Mouse (Mus musculus) limb, embryonic 11.5 days (tissue): ENCODE measurements around the gene Grin3b. TPM values are rescaled to one million over a fixed set of nuclear protein-coding genes. Genes with fewer than 3 reads are reported as not detected.
"Not testable (repeated sequence)": the region's sequence is repeated elsewhere in the genome, so short reads cannot be mapped to it uniquely, and the experiment has no call there.

Experiments
- ATAC-seq: fragments of 200-750 bp; cut with Nextera tagmentation; 2 replicates; pipeline ENCODE4 v1.8.0; 2017; ENCODE audit warnings: low read depth; ENCODE audit not compliant: insufficient number of reproducible peaks, low FRiP score, low TSS enrichment
- DNase-seq: peaks from one replicate; pipeline ENCODE4 v3.0.0-alpha.2; 2015; ENCODE audit warnings: low spot score
- H3K27ac ChIP-seq: fragments of 300-500 bp; sonication (generic); replicated peaks from 2 replicates; pipeline ENCODE4 v1.5.1; 2014; ENCODE audit warnings: low read depth, mild to moderate bottlenecking, low read length
- H3K27me3 ChIP-seq: fragments of 300-500 bp; sonication (generic); 2 replicates; pipeline ENCODE4 v1.6.1; 2014; ENCODE audit warnings: mild to moderate bottlenecking, low read length, mixed read lengths; ENCODE audit not compliant: control insufficient read depth, insufficient read depth
- H3K36me3 ChIP-seq: fragments of 300-500 bp; sonication (generic); 2 replicates; pipeline ENCODE4 v1.6.1; 2014; ENCODE audit warnings: mild to moderate bottlenecking, low read length, moderate library complexity, mixed read lengths; ENCODE audit not compliant: control insufficient read depth, insufficient read depth
- H3K4me1 ChIP-seq: fragments of 300-500 bp; sonication (generic); 2 replicates; pipeline ENCODE4 v1.6.1; 2014; ENCODE audit warnings: low read length, mixed read lengths; ENCODE audit not compliant: control insufficient read depth, insufficient read depth
- H3K4me2 ChIP-seq: fragments of 300-500 bp; sonication (generic); 2 replicates; pipeline ENCODE4 v1.6.1; 2014; ENCODE audit warnings: low read depth, mild to moderate bottlenecking, moderate library complexity; ENCODE audit not compliant: severe bottlenecking
- H3K4me3 ChIP-seq: fragments of 300-500 bp; sonication (generic); 2 replicates; pipeline ENCODE4 v1.5.1; 2014; ENCODE audit warnings: low read depth, low read length
- H3K9ac ChIP-seq: fragments of 300-500 bp; sonication (generic); 2 replicates; pipeline ENCODE4 v1.6.1; 2014; ENCODE audit warnings: mild to moderate bottlenecking, low read length
- H3K9me3 ChIP-seq: fragments of 300-500 bp; sonication (generic); 2 replicates; pipeline ENCODE4 v1.6.1; 2016; ENCODE audit warnings: low read length; ENCODE audit not compliant: control insufficient read depth
- WGBS: fragments of 180-500 bp; shearing (Covaris S2); extraction: QIAGEN DNeasy Blood & Tissue Kit; methylation state at CpG from one replicate; pipeline ENCODE4 v1.1.7; 2014; 5-methylcytosine and 5-hydroxymethylcytosine counted together
- polyA plus RNA-seq: library from polyadenylated mRNA; unstranded; fragments of >200 nt; fragmentation: Nextera tagmentation; extraction: Ambion mirVana; gene quantifications from 2 replicates; pipeline ENCODE4 v1.2.1, GENCODE M21; 2014

The Grin3b gene
- polyA plus RNA-seq, 1 experiment from 2014 or later, result 0.23 TPM

GRCm38 (mm10) chr10:79955691-79956090 lies 14.8 kb upstream of the Grin3b start:
- no peaks in the 10 kb centered on the region for H3K9me3 ChIP-seq

GRCm38 (mm10) chr10:79956643-79957154 lies 13.8 kb upstream of the Grin3b start:
- Histone ChIP-seq H3K9me3 (no peaks in the 10 kb centered on the region), H3K27me3 (no peaks in the 10 kb centered on the region), H3K36me3 (peaks cover 3% of the 10 kb centered on the region; the same call in 1 of the 2 replicates), H3K27ac (no peak overlapping the region), H3K4me2 (no peak overlapping the region), H3K4me3 (no peak overlapping the region), H3K9ac (no peak overlapping the region), H3K4me1 (peaks cover 12% of the 10 kb centered on the region)
- WGBS, result 27% methylated on average over 4 of the region's 4 CpGs
- DNase-seq (no peak), ATAC-seq (no peak)

More at GRCm38 (mm10) chr10:79955691-79956090, 14.8 kb upstream of the Grin3b start:
- ATAC-seq (no peak), DNase-seq (no peak)
- Histone ChIP-seq H3K4me2 (no peak overlapping the region), H3K27ac (no peak overlapping the region), H3K27me3 (no peaks in the 10 kb centered on the region), H3K36me3 (peaks cover 9% of the 10 kb centered on the region), H3K4me1 (peaks cover 8% of the 10 kb centered on the region), H3K4me3 (no peak overlapping the region), H3K9ac (no peak overlapping the region)
- WGBS, result 55% methylated on average over 9 of the region's 9 CpGs

- 8% methylated on average over 21 of the region's 21 CpGs for WGBS
- Histone ChIP-seq H3K9me3 (no peaks in the 10 kb centered on the region), H3K36me3 (peaks cover 6% of the 10 kb centered on the region), H3K27me3 (no peaks in the 10 kb centered on the region), H3K9ac (no peak overlapping the region), H3K27ac (no peak overlapping the region), H3K4me3 (no peak overlapping the region), H3K4me1 (peaks cover 12% of the 10 kb centered on the region), H3K4me2 (no peak overlapping the region)
- peak; percentile 85 for DNase-seq
- ATAC-seq, result no peak
Measured at GRCm38 (mm10) chr10:79958140-79958816, 12.2 kb upstream of the Grin3b start.

DNA sequence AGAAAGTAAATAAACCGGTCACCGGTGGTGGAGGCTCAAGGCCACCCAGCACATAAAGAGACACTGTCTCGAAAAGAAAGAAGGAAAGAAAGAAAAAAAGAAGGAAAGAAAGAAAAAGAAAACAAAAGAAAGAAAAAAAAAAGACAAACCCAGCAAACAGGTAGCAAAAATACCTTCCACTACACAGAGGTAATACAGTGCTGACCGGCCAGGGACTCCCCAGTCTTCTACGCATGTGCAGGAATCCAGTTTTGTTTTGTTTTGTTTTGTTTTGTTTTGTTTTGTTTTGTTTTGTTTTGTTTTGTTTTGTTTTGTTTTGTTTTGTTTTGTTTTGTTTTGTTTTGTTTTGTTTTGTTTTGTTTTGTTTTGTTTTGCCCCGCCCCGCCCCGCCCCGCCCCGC lies 11.1 kb upstream of the Grin3b start:
- H3K27me3 ChIP-seq, result not testable (repeated sequence)

GRCm38 (mm10) chr10:79959847-79960601 lies 10.5 kb upstream of the Grin3b start, which contains the start of gene Wdr18:
Gene Wdr18, plus strand, starts transcription at chr10:79960152.
- DNase-seq, result peak; percentile 100
- no peaks in the 10 kb centered on the region for H3K27me3 ChIP-seq
- H3K9me3 ChIP-seq, result no peaks in the 10 kb centered on the region
- H3K4me2 ChIP-seq, result peak within 1 kb of the TSS; percentile 83
- peak within 1 kb of the TSS; percentile 68; the same call in 1 of the 2 replicates for H3K27ac ChIP-seq
- under 1% methylated on average over 61 of the region's 61 CpGs for whole genome bisulfite sequencing
- peak within 1 kb of the TSS; percentile 99 for H3K4me3 ChIP-seq
- peak; percentile 94 for ATAC-seq
- peaks cover 12% of the 10 kb centered on the region for H3K4me1 ChIP-seq
- H3K9ac ChIP-seq, result peak within 1 kb of the TSS; percentile 85
- peaks cover 16% of the 10 kb centered on the region for H3K36me3 ChIP-seq

More for the DNA sequence above, 11.1 kb upstream of the Grin3b start:
- peaks cover 12% of the 10 kb centered on the region for H3K4me1 ChIP-seq
- H3K36me3 ChIP-seq, result peaks cover 10% of the 10 kb centered on the region
- ATAC-seq, H3K4me3 ChIP-seq, H3K9ac ChIP-seq, H3K9me3 ChIP-seq, H3K4me2 ChIP-seq, H3K27ac ChIP-seq, DNase-seq: not testable (repeated sequence)
- 35% methylated on average over 10 of the region's 10 CpGs for WGBS

- H3K27ac ChIP-seq, result 0 out of 2 replicates have a peak overlapping the region, but pooled peaks have one; percentile 68
- H3K4me1 ChIP-seq, result peaks cover 12% of the 10 kb centered on the region
- peak overlapping the region; percentile 99 for H3K4me3 ChIP-seq
- H3K36me3 ChIP-seq, result peaks cover 22% of the 10 kb centered on the region
- no peaks in the 10 kb centered on the region for H3K27me3 ChIP-seq
- DNase-seq, result no peak
- H3K9ac ChIP-seq, result peak overlapping the region; percentile 85
- no peak for ATAC-seq
- 15% methylated on average over 10 of the region's 10 CpGs for WGBS
- no peaks in the 10 kb centered on the region for H3K9me3 ChIP-seq
- H3K4me2 ChIP-seq, result peak overlapping the region; percentile 83
Measured at GRCm38 (mm10) chr10:79960671-79961294, 9.7 kb upstream of the Grin3b start.

GRCm38 (mm10) chr10:79964727-79965126 lies 5.8 kb upstream of the Grin3b start:
- H3K4me2 ChIP-seq, result no peak overlapping the region
- ATAC-seq (no peak), DNase-seq (no peak)
- 95% methylated on average over 7 of the region's 7 CpGs for WGBS
- peaks cover 44% of the 10 kb centered on the region for H3K36me3 ChIP-seq
- no peaks in the 10 kb centered on the region for H3K27me3 ChIP-seq
- peaks cover 6% of the 10 kb centered on the region; the same call in 1 of the 2 replicates for H3K4me1 ChIP-seq
- H3K9me3 ChIP-seq, result no peaks in the 10 kb centered on the region
- H3K4me3 ChIP-seq, result no peak overlapping the region
- H3K9ac ChIP-seq, result 0 out of 2 replicates have a peak overlapping the region, but pooled peaks have one; percentile 4
- H3K27ac ChIP-seq, result no peak overlapping the region

DNA sequence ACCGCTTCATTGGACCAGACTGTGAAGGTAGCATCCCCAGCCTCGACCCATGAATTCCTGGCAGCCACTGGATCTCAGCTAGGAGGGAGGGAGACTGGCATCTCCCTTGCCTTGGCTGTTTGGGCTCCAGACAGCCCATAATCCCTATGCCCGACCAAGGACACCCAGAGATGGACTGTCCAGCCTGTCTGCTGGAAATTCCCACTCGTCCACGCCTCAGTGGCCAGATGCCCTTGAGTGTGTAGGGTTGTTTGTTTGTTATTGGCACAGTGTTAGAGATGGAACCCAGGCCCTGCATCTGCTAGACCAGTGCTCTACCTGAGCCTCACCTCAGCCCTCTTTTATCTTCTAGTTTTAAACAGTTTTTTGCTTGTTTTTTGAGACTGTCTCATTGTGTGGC lies 5.2 kb upstream of the Grin3b start:
- 93% methylated on average over 5 of the region's 5 CpGs for WGBS
- ATAC-seq, result no peak

More for the DNA sequence above, 5.2 kb upstream of the Grin3b start:
- no peak for DNase-seq
- peaks cover 44% of the 10 kb centered on the region for H3K36me3 ChIP-seq
- peaks cover 6% of the 10 kb centered on the region for H3K4me1 ChIP-seq
- no peak overlapping the region for H3K9ac ChIP-seq
- H3K27ac ChIP-seq, result no peak overlapping the region
- H3K4me2 ChIP-seq, result no peak overlapping the region
- no peaks in the 10 kb centered on the region for H3K9me3 ChIP-seq
- no peak overlapping the region for H3K4me3 ChIP-seq
- H3K27me3 ChIP-seq, result no peaks in the 10 kb centered on the region; the same call in 1 of the 2 replicates
